Mouse (Mus musculus) yolk sac, embryonic 10.5 days (tissue): ENCODE data around the gene Mob3c.

Source experiments
- DNase-seq: peaks from one replicate; pipeline ENCODE4 v3.0.0-alpha.2; 2017; ENCODE audit warnings: low spot score

The Mob3c gene

DNA sequence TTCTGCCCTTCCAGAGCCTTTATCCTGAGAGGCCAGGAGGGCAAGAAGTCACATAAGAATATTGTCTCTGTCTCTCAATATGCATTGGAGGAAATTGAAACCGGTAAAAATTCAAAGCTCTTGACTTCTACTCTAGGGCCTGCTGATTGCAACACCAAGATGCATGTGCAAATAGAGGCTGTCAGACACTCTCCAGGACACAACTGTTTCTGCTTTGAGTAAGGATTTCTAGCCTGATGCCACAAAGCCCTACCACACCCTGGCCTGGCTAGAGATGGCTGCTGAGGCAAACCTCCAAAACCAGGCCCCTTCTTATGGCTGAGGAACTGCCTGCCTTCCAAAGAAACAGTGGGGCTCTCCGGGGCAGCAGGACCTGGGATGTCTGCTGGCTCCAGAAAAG is 7.7 kb downstream of the Mob3c start:
- no peak for DNase-seq

DNA sequence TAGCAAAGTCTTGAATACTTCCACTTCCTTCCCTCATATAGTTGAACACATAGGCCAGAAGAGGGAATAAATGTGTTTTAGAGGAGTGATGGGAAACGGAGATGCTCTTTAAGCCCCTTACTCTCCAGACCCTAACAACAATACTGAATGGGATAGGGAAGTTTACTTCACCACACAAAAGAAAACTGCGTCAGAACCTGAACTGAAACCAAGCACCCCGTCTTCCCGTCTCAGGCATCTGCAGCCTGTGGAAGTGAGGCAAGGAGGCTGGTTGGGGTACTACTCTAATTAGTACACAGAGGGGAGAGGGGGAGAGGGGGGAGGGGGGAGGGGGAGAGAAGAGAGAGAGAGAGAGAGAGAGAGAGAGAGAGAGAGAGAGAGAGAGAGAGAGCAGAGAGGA is 10.3 kb downstream of the Mob3c start:
- DNase-seq, result no peak

- peak; percentile 92 for DNase-seq
Observed at GRCm38 (mm10) chr4:115838696-115839641, 11.1 kb downstream of the Mob3c start, which contains the start of gene Mknk1. Gene Mknk1 (plus strand): TSS chr4:115839198.

DNA sequence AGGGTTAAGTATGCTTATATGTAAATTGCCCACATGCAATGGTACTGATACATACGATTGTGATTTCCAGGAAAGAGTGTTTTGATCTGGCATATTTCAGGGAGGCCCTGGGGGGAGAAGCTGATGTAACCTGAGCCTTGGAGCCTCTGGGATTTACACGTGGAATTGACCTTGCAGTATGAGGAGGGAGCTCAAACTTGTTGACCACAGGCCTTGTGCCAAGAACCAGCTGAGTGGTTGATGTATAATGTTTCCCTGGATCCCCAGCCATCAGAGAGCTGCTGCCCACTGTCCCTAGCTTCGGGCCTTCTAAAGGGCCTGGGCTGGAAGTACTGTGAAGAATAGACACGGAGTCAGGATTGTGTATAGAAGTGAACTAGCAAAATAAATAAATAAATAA is 12.1 kb downstream of the Mob3c start:
- DNase-seq, result no peak

- DNase-seq, result no peak
Observed at GRCm38 (mm10) chr4:115840842-115841241, 12.9 kb downstream of the Mob3c start.

DNA sequence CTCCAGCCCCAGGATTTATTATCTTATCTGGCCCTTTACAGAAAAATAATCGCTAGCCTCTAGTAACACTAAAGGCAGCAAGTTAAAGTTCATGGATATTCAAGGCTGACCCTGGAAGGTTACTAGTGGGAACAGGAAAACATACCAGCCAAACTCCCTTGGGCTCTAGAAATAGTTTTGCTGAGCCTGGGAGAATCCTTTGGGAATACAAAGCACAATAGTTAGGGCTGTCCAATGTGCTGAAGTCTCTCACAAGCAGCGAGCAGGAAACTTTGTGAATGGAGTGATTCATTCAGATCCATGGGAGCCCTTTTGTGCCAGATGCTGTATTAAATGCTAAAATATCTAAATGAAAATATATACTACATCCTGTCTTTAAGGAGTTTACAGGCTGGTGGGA is 18.8 kb downstream of the Mob3c start:
- DNase-seq, result no peak

DNA sequence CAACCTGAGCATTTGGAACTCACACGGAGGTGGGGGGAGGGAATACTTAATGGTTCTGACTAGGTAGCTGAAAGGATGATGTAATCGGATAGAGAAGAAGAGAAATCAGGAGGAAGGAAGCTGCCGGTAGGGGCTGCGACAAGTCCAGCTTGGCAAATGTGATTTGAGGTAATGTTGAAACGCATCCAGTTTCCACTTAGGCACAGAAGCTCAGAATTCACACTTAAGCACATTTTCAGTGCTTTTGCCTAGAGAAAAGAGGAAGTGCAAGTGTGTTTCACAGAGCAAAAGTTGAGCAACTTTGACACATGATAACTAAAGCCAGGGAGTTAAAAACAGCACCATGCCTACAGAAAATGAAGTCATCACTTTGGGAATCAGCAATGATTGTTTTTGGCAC is 19.5 kb downstream of the Mob3c start:
- DNase-seq, result no peak

GRCm38 (mm10) chr4:115848083-115848482 is 20.2 kb downstream of the Mob3c start:
- no peak for DNase-seq

DNA sequence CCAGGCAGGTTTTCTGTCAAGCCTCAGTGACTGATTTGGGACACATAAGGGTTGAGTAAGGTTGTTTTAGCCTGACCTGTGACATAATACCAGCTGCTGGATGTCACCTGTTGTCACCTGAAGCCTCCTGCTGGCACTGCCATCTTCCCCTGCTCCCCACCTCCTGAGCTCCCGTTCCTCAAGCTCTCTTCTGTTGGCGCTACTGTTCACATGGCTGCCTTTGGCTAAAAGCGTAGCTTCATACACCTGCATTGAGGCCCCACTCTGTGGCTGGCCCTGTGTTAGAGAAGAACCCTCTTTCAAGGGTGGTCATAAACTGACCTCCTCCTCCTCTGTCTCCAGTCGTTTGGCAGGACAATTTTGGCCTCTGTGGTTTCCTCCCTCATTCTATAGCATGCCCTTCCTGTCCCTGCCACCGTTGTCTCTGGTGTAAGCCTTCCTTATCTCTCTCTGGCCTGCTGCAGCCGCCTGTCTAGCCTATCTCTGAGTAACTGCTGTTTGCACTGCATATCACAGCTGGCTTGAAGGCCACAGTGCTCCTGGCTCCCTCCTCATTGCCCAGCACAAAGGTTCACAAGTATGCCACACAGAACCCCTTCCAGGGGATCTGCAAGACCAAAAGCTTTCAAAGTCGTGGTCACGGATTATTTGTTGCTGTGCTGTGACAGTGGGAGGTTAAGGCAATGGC is 21.2 kb downstream of the Mob3c start:
- peak; percentile 57 for DNase-seq

GRCm38 (mm10) chr4:115850111-115850510 is 22.2 kb downstream of the Mob3c start:
- DNase-seq, result no peak

DNA sequence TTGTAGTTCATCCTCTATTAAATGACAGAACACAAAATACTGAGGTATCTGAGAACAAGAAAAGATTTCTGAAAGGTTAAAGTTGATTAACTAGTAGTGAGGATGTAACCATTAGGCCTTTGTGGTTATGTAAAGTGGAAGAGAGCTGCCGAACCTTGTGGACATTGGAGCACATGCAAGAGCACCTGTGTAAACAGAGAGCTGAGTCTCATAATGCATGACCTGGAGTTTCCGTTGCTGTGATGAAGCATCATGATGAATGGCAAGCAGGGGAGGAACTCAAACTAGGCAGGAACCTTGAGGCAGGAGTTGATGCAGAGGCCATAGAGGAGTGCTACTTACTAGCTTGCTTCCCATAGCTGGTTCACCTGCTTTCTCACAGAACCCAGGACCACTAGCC is 22.7 kb downstream of the Mob3c start:
- DNase-seq, result no peak

DNA sequence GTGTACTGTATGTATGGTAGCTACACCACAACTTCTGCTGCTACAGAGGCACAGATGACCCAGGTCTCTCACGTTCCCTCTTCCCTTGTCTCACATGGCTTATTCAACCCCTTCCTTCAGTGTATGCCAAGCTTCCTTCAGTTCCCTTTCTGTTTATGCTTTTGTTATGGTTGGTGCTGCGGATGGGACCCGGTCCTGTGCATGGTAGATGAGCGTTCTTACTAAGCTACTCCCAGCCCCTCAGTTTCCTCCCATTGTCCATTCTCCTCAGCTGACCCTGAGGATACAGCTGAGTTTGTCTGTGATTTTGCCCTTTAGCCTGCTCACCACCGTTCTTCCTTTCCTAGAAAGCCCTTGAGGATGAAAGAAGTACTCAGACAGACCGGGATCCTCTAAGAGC is 23.7 kb downstream of the Mob3c start:
- no peak for DNase-seq

- no peak for DNase-seq
Observed at GRCm38 (mm10) chr4:115855100-115855499, 27.2 kb downstream of the Mob3c start.

- no peak for DNase-seq
Observed at GRCm38 (mm10) chr4:115855609-115856008, 27.7 kb downstream of the Mob3c start.

GRCm38 (mm10) chr4:115856282-115856681 is 28.4 kb downstream of the Mob3c start:
- peak; percentile 18 for DNase-seq

DNA sequence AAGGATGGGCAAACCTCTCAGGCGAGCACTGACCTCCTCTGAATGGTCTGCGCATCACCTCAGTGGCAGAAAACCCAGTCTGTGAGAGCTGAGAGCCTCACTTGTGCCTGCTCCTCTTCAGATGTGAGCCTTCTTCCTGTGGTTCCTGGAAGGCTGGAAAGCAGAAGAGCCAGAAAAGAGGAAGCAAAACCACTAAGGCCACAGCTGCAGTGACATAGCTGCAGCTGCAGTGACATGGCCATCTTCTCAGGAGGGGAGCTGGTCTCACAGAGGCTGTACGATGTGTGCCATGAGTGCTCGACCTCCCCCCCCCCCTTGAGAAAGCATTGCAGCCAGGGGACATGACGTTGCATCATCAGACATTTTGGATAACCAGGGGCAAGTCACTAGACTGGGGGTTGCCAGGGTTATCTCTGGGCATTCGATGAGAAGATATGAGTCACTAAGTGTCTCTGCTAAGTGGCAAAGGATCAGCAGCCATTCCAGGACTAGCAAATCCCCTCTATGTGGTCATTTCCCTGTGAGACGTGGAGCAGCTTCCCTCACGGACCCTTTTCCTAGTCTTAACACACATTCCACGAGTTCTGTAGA is 29.5 kb downstream of the Mob3c start:
- DNase-seq, result no peak

DNA sequence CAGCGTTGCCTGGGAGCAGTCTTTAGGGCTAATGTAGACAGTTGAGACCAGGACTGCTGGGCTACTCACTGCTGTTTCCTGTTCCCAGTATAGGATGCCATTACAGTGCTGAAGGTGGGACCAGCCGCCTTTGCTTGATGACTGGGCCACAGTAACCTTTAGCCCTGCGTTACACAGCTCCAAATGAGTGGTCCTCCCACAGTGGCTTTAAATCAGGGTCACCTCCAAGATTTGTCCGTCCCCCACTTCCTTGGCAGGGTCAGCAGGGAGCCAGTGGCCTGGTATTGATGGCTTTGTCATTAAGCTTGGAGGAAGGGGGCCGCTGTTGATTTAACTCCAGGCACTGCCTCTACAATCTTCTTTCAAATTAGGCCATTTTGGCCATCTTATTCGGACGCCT is 35.5 kb downstream of the Mob3c start:
- DNase-seq, result no peak

DNA sequence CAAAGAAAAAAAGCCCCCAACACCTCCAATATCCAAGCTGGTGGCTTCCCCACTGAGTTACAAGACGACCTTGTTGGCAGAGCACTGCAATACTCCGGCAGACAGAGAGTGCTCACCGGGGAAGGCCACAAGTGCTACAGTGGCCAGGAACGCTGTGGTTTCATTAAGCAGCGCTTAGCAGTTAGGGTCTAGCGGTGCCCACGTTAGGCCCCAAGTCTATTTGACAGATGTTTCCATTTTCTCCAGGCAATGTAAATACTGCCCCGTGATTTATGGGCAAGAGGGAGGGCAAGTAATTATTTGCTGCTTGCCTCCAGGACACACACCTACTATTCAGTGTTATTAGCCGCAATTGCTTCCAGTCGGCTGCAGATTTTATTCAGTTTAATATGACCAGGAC is 36.0 kb downstream of the Mob3c start:
- DNase-seq, result peak; percentile 9

DNA sequence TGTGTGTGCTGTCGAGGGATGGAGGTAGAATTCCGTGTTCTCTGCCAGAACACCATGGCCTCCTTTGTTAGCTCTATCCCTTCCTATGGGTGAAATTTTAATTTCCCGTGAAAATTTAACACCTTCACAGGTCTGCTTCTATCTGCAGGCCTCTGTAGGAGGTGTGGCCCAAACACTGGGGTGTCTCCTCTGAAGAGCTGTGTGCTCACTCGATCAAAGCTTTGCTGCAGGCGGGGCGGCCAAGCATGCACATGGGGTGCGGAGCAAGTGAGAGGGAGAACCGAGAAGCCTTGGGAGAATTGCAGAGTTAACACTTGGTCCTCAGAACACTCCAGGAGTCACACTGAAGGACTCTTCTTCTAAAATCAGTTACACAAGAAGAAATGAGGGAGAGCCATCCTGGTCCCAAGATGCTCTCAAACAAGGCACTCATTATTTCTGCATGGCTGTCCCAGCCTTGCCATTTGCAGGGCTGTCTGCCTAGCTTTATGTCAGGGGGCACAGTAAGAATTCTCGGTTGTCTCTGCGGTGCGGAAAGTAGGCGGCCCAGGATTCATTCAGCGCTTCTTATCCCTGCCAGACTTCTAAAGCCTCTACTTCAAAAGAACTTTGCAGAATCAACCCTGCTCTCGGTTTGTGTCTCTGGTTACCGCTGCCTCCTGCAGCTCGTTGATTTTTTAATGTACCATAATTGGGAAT is 41.8 kb downstream of the Mob3c start:
- DNase-seq, result no peak

- DNase-seq, result no peak
Observed at GRCm38 (mm10) chr4:115873231-115873630, 45.3 kb downstream of the Mob3c start.

DNA sequence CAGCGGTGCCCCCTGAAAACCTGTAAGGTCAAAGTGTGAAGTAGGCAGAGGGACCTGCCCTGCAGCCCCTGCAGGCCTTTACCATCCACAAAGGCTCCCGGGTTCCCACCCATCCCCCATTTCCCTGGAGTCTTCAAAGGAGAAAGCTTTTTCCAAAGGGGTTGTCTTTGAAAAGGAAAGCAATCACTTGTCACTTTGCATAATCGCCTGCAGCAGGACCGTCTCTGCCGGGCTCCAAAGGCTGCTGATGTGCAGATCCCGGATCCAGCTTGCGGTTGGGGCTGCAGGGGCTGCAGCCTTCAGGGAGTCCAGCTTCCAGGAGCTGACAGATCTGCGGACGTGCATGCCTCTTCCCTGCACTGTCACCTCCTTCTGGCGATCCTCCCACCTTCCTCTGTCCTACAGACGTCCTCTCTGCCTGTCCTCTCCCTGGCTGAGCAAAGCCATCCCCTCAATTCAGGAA is 50.4 kb downstream of the Mob3c start:
- no peak for DNase-seq

DNA sequence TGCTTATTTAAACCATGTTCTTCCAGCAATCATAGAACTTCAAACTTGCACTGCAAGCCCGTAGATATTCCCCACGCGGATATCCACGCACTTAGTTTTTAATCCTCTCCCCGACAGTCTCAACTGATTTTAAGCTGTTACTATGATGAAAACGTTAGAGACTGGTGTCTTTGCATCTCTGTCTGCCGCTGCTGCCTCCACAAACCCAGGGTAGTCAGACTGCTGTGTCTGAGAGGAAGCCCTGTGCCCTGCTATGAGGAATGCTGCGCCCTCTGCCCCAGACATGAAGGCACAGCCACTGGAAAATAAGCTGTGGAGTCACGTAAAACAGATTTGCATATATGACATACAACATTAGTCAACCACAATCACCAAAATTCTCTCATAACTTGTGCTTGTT is 50.9 kb downstream of the Mob3c start:
- DNase-seq, result no peak
